Mouse (Mus musculus): ENCODE results near the gene Kank1. TPM values are rescaled to one million over a fixed set of nuclear protein-coding genes. Genes with fewer than 3 reads are reported as not detected.

The Kank1 gene
- total RNA-seq, 2 experiments from 2014 or later, result 14.3 to 14.4 TPM

DNA sequence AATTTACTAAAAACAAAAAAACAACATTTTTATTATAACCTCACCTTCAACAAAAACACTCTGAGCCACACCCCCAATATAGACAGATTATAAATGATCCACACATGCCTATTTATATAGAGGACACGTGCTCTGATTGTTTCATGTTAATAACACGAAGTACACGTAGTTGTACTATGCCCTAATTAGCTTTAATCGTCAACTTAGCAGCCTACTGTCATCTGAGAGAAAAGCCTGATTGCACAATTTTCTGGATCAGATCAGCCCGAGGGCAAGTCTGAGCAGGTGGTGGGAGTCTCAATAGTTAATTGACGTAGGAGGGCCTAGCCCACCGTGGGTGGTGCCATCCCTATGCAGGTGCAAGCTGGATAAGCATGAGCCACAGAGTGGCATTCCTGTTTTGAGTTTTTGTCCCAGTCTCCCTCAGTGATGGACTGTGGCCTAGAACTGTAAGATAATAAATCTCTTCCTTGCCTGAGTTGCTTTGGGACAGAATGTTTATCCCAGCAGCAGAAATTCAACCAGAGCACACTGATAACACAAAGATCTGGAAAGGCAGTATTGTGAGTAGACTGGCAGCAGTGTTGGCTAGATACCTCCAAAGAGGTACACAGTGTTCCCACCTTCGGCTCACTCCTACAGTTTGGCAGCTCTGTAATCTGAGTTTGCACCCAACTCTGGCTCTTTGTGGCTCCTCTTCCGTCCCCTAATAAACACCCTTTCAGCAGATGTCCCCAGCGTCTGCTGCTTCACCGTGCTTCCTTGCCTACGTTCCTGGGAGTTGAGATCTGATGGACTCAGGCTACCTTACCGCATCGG is 63.3 kb downstream of the Kank1 start:
- DNase-seq, result no peak
- intact Hi-C loops (cut with DNase I; ENCODE audit: low total_unique reads), result no loop called here

GRCm38 (mm10) chr19:25301189-25301588 is 64.4 kb downstream of the Kank1 start:
- intact Hi-C loops (cut with DNase I; ENCODE audit: low total_unique reads), result no loop called here
- DNase-seq, result no peak

- intact Hi-C loops (cut with DNase I; ENCODE audit: low total_unique reads), result no loop called here
- DNase-seq, result no peak
Measured at GRCm38 (mm10) chr19:25306277-25306676, 69.5 kb downstream of the Kank1 start.

DNA sequence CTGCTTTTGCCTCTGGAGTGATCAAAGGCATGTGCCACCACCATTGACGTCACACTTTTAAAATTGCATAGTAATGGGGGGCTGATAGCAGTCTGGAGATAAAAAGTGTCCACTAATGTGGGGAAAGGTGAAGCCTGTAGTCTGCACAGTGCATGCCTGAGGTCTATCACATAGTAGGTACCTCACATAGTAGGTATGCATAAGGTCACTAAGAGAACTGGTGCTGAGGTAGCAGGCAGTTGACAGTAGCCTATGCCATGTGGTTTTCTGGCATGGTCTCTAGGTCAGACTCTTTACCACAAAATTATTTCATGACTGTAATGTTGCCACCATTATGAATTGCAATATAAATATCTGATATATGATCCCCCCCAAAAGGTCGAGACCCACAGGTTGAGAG is 71.4 kb downstream of the Kank1 start:
- no peak for DNase-seq
- intact Hi-C loops (cut with DNase I; ENCODE audit: low total_unique reads), result no loop called here

DNA sequence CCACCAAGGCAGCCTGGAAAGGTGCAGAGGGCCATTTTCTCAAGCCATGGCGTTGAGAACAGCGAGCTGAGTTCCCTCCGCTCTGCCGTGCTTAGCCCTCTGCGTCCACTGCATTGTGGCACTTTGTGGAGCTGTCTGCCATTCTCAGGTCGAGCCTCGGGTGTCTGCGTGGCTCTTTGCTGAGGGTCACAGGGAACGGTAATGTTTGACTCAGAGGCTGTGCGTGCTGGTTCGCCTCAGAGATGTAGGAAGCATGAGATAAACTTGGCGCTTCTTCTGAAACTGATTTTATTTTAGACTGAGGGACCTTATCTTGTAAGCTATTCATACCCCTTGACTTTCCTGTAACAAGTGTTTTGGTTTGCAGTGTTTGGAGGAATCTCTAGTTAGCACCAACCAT is 72.0 kb downstream of the Kank1 start:
- intact Hi-C loops (cut with DNase I; ENCODE audit: low total_unique reads), result no loop called here
- DNase-seq, result no peak

DNA sequence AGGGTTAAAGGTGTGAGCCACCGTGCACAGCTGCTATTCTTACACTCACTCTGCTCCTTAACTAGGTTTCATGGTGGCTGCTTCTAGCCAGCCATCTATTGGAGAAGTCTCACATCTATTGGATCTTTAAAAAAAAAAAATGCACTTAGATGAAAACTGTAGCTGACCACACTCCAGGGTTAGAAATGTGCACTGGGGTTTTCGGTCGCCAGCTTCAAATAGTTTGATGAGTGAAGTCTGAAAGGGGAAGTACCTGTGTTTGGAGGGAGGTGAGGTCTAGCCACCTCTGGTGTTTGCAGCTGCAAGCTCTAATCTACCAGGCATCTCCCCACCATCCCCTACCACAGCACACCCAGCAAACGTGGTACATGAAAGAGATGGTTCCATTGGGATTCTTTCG is 74.2 kb downstream of the Kank1 start:
- intact Hi-C loops (cut with DNase I; ENCODE audit: low total_unique reads), result no loop called here

DNA sequence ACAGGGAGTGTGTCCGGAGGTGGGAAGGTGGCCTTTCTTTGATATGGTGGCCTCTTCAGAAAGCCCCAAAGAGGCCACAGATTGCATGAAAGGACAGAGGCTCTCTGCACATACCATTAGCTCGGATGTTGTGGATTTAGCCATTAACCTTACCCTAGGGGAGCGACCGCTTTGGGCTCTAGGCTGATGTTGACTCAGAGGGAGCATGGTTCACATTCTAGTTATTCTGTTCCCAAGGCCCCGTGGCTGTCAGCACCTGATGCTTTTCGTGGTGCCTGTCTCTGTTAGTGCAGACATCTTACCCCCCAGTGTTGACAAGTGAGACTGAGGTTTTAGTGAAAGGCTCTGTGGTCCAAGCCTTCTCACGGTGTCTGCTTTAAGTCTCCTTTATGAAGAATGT is 74.9 kb downstream of the Kank1 start:
- no peak for DNase-seq
- intact Hi-C loops (cut with DNase I; ENCODE audit: low total_unique reads), result no loop called here

More for the DNA sequence above, 74.2 kb downstream of the Kank1 start:
- no peak for DNase-seq

DNA sequence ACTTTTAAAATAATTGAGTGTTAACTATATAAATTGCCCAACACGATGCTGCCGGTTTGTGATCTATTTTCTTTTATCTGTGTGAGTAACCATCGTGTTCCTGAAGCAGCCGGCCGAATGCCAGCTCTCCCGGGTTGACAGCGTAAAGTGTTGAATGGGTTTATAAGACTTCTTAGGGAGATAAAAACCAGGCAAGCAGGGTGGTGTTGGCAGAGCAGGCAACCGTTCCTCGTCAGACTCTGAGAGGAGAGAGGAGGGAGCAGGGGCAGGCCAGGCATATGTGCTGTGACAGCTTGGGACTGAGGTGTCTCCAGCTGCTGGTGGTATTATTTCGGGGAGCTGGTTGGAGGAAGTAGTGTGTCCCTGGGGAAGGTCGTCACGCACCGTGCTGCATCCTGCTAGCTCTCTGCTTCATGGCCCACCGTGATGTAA is 78.7 kb downstream of the Kank1 start:
- intact Hi-C loops (cut with DNase I; ENCODE audit: low total_unique reads), result no loop called here
- no peak for DNase-seq

DNA sequence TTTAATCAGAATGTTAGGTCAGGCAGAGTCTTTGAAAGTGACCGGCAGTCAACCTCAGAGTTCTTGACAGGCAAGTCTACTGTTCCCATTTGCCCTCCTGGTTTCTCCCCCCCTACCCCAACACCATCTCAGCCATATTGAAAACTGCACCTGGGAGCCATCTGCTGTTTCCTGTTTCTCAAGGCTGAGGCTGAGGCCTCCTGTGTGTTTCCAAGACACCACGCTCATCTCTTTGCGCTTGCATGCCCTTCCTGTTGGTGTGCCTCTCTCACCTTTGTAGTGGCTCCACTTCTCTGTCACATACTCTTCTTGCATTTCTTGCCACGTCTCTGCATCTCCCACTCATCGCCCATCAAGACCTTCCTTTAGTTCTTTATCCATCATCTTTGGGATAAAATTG is 79.2 kb downstream of the Kank1 start:
- intact Hi-C loops (cut with DNase I; ENCODE audit: low total_unique reads), result no loop called here
- no peak for DNase-seq

DNA sequence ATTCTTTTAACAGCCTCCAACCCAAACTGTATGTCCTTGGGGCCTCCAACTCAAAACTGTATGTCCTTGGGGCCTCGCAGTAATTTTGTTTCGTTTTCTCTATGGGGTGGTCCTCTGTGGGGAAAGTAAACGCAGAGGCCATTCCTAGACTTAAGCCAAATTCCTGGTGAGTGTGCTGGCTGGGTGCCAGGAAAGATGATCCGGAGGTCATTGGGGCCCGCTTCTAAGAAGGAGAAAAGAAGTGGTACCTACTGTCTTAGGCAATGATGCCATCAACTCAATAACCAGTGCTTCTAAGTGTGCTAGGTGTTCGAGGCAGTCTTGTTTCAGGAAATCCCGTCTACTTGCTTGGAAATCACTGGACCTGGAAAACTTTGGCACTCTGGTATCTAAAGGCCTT is 87.5 kb downstream of the Kank1 start:
- intact Hi-C loops (cut with DNase I; ENCODE audit: low total_unique reads), result no loop called here
- DNase-seq, result no peak

DNA sequence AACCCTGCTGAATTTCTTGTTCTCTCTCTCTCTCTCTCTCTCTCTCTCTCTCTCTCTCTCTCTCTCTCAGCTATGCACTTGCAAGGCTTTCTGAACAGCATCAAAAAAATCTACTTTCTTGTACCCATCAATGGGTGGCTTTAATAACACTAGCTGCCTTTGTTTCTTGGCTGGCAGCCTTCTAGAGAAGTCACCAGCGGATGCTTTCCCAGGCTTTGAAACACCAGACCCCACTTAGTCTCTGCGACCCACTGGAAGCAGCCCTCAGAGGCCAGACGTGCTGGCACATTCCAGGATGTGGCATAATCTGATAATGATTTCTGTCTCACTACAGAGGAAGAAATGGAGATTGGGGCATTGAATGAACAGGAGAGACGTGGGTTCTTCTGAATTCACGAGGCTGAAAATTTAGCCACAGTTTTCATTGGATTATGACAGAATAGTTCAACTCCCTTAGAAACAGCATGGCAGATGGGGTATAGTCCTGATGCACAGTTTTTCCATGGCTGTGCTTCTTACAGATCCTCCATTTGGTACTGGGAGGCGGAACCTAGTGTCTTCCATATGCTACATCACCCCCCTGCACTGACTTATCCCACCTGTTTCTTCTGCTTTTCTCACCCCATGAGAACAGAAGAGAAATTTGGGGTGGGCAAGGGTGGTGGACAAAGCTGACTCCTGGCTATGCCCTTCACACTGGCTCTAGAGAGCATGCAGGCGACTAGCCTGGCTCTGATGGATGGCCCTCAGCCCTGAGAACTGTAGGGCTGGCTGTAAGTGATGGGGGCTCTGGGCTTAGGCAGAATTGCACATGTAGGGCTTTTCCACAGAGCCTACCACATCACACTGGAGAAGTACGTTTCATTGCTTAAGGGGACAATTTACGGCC is 88.6 kb downstream of the Kank1 start:
- intact Hi-C loops (cut with DNase I; ENCODE audit: low total_unique reads), result no loop called here
- DNase-seq, result no peak

DNA sequence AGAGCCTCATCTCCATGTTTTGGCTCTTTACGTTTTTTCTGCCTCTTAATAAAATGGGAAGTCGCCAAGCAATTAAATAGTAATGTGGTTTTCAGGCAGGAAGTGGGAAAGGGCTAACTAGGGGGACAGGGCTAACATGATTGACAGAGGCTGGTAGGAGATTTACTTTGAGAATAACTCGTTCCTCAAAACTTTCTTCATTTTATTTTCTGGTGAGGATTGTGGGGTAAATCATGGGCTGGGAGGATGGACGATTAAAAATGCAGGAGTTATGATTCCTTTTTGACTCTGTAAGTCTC is 89.2 kb downstream of the Kank1 start:
- intact Hi-C loops (cut with DNase I; ENCODE audit: low total_unique reads), result no loop called here
- no peak for DNase-seq

DNA sequence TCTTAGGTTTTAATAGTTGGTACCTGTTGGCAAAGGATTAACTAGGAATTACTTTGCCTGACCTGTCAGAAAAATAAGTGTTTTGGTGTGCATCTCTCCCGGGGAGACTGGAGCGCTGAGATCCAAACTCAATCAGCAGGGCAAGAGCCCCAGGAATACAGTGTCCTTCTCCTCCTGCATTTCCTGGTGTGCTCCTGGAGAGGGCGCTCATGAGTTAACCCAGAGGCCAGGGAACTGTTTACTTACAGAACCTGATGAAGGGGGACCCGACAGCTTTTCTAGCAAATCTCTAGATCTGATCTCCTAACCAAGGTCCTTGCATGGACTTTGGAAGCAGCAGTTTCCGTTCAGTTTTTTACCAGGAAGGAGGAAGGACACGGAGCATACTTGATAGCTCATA is 90.9 kb downstream of the Kank1 start:
- DNase-seq, result no peak
- intact Hi-C loops (cut with DNase I; ENCODE audit: low total_unique reads), result no loop called here

GRCm38 (mm10) chr19:25334360-25334759 is 97.6 kb downstream of the Kank1 start:
- intact Hi-C loops (cut with DNase I; ENCODE audit: low total_unique reads), result loop anchor here (10.0 kb wide), 1 partner anchor 370 kb away; the partner anchor contains the start of gene Cbwd1
- DNase-seq, result peak; percentile 34

DNA sequence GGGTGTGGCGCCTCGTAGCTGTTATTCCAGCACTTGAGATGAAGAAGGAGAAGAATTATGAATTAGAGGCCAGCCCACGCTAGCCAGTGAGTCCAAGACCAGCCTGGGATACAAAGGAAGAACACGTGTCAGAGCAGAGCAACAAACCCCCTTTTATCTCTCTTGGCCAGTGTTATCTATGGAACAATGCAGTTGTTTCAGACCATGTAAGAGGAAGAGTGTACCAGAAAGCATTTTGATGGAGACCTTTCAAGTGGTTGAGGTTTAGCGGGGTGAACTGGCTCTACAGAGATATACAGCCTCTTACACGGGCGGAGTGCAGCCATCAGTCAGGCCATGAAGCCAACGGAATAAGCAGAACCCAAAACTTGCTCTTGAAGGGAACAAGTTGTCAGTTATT is 100.0 kb downstream of the Kank1 start:
- intact Hi-C loops (cut with DNase I; ENCODE audit: low total_unique reads), result loop anchor here (10.0 kb wide), 1 partner anchor 372 kb away; the partner anchor contains the start of gene Cbwd1
- no peak for DNase-seq

GRCm38 (mm10) chr19:25340630-25341620 is 104.2 kb downstream of the Kank1 start:
- intact Hi-C loops (cut with DNase I; ENCODE audit: low total_unique reads), result loop anchor here (2.0 kb wide), 1 partner anchor 110 kb away; no protein-coding TSS in a partner anchor
- no peak for DNase-seq

DNA sequence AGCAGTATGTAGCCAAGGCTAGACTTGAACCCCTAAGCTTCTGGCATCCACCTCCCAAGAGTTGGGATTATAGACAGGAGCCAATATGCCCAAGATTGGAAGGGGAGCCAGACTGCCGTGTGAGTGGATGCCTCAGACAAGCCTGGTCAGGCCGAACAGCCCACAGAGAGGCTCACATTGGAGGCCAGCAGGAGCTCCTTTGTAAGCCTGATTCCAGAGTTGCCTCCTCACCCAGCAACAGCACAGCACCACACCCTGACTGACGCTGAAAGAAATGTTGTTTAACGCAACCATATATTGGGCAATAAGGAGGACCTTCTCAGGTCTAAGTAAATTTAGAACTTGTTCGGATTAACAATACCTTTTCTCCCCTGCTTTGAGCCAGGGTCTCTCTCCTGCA is 105.3 kb downstream of the Kank1 start:
- no peak for DNase-seq
- intact Hi-C loops (cut with DNase I; ENCODE audit: low total_unique reads), result loop anchor here (2.0 kb wide), 1 partner anchor 101 kb away; no protein-coding TSS in a partner anchor

- peak; percentile 26 for DNase-seq
- intact Hi-C loops (cut with DNase I; ENCODE audit: low total_unique reads), result loop anchor here (2.0 kb wide), 1 partner anchor 99 kb away; no protein-coding TSS in a partner anchor
Measured at GRCm38 (mm10) chr19:25343657-25344322, 107.0 kb downstream of the Kank1 start.

GRCm38 (mm10) chr19:25344371-25344770 is 107.6 kb downstream of the Kank1 start:
- DNase-seq, result no peak

More at GRCm38 (mm10) chr19:25344371-25344770, 107.6 kb downstream of the Kank1 start:
- intact Hi-C loops (cut with DNase I; ENCODE audit: low total_unique reads), result no loop called here

All from gastrocnemius, postnatal 14 days (tissue).